Mouse (Mus musculus) B cell, adult 2 months (primary cell): ENCODE measurements around the gene Ppid.
A peak's percentile ranks its signal among the peaks of the same experiment; 100 is the strongest.
"Not testable (repeated sequence)": the region's sequence is repeated elsewhere in the genome, so short reads cannot be mapped to it uniquely, and the experiment has no call there.

Experiments
- DNase-seq, 2 experiments: peaks; one replicate each; pipeline ENCODE4 v3.0.0; 2022

The Ppid gene

GRCm38 (mm10) chr3:79573376-79573775 lies 17.8 kb upstream of the Ppid start:
- DNase-seq: not testable (repeated sequence)

DNA sequence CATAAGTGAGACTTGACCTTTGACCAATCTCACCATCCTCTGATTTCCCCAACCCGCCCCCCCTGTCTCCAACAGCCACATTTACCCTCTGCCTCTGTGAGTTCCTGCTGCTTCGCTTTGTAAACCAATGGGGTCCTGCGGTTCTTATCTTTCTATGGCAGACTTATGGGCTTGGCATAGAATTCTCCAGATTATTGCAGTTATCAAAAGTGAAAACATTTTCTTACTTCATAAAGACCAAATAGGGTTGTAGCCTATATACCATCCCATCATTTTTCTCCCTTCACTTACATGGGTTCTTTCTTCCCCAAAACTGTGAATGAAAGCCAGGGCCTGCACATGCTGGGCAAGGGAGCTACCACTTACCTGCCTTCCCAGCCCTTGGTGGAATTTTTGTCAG lies 16.8 kb upstream of the Ppid start:
- no peak for DNase-seq

- DNase-seq: no peak
Measured at GRCm38 (mm10) chr3:79575576-79576467, 15.3 kb upstream of the Ppid start.

GRCm38 (mm10) chr3:79576468-79576816 lies 14.7 kb upstream of the Ppid start:
- no peak for DNase-seq

- no peak for DNase-seq
Measured at GRCm38 (mm10) chr3:79576865-79577264, 14.3 kb upstream of the Ppid start.

DNA sequence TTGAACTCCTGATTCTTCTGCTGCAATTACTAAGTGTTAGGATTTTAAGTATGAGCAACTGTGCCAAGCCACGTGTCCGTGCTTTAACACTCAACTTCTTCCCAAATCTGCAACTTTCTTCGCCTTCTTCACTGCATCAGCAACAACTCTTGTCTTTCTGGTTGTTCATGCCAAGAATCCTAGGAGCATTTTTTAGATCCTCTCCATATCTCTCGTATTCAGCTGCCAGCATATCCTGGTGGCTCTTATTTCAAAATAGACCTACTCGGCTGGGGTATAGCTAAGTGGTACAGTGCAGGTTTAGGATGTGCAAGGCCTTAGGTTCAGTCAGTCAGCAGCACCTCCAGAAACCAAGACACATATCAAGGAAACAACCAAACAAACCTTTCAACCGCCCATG lies 13.5 kb upstream of the Ppid start:
- DNase-seq: no peak

GRCm38 (mm10) chr3:79578164-79578563 lies 13.0 kb upstream of the Ppid start:
- DNase-seq: no peak

DNA sequence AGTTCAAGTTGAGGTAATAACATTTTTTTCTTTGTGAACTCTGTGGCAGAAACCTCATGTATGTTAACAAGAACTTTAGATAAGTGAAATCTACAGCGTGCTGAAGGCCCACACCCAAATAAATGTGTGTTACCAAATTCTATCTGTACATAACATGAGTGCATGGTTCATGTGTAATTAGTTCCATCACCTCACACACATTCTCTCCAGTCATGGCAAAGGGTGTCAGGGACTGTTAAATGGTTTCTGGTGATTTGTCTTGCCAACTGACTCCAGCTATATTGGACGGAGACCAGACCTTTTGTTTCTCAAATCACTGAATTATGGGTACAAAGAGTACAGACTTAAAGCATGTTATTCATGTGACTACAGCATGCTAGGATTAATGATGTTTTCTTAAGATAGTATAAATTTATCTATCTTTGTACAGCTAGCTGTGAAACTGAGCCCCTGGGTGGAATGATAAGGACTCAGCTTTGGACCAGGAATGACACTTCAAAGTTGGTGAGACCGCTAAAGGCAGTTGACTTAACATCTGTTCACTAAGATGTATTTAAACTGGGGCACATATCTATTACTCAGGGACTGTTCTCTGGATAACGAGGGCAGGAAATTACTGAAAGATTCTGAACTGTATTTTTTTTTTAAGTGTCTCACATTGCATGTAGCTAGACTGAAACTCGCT lies 11.1 kb upstream of the Ppid start:
- no peak for DNase-seq

DNA sequence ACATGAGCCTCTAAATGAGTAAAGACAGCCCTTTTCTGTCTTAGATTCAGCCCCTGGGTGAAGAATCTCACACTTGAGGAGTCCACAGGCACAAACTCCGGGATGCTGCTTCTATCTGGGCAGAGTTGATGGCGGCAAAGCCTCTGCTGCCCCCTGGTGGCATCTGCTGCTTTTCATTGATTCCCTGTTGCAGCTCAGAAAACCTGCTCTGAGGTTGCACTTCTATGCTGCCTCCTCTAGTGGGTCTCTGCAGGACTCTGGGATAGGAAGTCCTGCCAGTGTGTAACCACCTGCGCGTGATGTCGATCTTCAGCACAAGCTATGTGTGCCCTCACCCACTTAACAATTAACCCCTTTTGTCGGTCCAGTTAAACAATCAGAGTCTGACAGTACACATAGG lies 4.3 kb upstream of the Ppid start:
- DNase-seq: peak; percentile 91 to 92

DNA sequence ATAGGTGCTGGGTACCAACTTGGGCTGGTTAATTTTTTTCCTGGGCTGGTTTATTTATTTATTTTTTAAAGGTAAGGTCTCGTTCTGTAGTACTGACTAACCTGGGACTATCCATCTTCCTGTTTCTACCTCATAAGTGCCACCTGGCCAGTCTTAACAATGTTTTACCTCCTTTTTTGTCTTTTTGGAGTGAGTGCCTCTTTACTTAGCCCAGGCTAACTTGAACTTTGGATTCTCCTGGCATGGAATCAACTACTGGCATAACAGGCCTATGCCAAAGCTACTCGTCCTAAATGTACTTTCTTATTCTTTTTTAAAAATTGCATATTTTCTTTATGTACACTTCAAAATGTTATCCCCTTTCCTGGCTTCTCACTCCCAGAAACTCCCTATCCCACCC lies 1.5 kb upstream of the Ppid start:
- no peak for DNase-seq

DNA sequence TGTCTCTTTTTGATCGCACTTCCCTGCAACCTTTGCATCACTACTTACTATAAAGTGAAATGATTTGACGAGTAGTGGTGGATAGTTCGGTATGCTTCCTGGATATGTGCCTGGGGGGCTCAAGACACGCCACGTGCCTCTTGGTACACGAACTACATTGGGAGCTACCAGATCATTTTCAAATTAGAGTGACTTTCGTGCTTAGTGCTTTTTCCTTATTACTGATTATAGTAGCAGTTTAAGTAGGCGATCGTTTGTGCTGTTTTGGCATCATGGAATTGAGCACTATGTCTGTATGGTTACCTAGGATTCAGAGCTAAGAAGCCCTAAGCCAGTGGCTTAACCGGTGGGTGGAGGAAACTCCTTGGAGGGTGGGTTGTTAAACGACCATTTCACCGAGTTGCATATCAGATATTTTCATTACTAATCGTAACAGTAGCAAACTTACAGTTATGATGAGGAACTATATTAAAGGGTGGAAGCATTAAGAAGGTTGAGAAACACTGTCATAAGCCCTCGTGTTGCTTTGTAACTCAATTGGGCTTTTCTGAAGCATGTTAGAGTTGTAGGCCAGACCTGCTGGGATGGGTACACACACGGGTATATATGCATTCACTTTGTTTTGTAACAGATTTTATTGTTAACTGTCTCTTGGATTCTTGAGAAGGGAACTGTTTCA lies 790 bp downstream of the Ppid start:
- DNase-seq: no peak

DNA sequence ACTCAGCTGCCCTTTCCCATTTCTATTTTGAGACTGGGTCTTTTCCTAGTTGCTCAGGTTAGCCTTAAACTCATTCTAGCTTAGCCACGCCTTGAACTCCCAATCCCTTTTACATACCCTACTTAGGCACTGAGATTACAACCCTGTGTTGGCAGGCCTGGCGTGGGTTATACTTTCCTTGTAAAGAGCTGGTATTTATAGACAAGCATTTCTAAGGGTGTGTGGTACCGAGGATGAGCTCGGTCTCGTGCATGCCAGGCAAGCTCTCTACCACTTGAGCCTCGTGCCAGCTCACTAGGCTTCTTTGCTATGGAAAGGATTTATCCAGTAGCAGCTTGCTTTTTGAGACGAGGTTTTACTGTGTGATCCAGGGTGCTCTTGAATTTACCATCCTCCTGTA lies 4.3 kb downstream of the Ppid start:
- no peak for DNase-seq

DNA sequence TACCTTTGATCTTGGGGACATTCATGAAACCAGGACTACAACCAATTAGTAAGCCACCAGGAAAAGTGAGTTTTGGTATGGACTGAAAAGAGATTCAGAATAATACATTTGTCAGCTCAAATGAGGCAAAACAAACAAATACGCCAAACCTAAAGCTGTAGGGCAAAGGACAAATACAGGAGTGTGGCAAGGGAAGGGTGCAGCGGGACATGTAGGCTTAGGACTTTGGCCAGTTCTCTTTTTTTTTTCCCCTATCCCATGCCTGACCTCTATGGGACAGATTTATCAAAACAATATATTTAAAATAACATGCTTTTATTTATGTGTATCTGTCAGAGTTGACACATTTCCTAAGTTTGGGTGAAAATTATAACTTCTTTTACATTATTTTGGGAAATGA lies 18.7 kb downstream of the Ppid start:
- no peak for DNase-seq

GRCm38 (mm10) chr3:79627484-79628181 lies 36.5 kb downstream of the Ppid start:
- no peak for DNase-seq

DNA sequence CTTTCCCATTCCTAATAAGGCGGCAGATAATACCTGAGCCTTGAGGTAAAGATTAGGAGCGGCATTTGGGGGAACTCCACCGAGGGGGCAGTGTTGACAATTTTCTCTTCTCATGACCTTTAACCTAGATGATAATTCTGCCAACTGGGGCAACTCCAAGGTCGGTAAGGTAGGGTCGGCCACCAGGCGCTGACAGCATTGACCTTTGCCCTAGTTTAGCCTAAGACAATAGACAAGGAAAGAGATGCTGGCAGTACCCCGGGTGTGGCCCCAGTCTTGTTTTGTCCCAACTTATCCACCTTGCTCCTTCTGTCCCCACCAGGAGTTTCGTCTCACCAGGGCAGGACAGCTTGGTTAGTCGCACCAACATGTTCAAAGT lies 37.0 kb downstream of the Ppid start:
- DNase-seq: no peak

GRCm38 (mm10) chr3:79628561-79629415 lies 37.6 kb downstream of the Ppid start, which contains the start of gene 4930579G24Rik:
TSS of gene 4930579G24Rik (plus strand) at chr3:79629079.
- DNase-seq: peak; percentile 93 to 95

DNA sequence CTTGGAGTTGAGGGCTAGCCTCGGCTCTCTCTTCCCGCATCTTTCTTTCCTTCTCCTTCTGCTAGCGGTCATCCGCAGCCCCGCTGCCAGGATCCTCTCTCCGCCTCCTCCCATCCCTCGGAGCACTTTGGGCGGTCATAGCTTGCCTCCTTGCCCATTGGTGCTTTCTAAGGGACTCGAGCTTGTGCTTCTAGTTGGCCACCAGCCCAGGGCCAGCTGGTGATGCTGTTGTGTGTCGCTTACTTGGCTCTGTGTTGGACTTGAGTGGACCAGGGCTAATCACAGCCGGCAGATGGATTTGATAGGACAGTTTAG lies 38.2 kb downstream of the Ppid start, which contains the start of gene Etfdh:
Gene Etfdh (minus strand): TSS at position 85 of the 315 bp plus-strand sequence.
- no peak for DNase-seq

DNA sequence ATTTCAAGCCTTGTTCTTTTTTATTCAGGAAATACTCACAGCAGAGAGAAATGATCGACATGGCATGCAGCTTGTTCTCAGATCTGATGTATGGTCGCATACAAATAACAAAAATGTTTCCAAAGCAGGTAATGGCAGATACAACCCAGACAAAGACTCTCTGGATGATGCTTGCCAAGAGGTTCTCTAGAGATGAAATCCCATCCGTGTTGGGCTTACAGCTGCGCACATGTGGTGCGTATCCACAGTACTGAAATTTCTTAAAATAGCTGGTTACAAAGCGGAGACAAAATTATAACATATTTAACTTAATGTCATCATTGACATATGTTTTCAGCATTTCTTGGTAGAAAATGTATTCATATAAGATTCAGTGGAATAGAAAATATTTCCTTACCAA lies 61.0 kb downstream of the Ppid start:
- no peak for DNase-seq
